Mouse (Mus musculus): ENCODE data around the gene Gm42791.

Gm42791 gene

GRCm38 (mm10) chr5:148890237-148890636 is 104.7 kb downstream of the Gm42791 start:
- no peak for DNase-seq (ENCODE audit: extremely low read depth, insufficient read length, low spot score)

GRCm38 (mm10) chr5:148888032-148888431 is 106.9 kb downstream of the Gm42791 start:
- DNase-seq (ENCODE audit: extremely low read depth, insufficient read length, low spot score) = no peak

GRCm38 (mm10) chr5:148885821-148886609 is 108.9 kb downstream of the Gm42791 start:
- no peak for DNase-seq (ENCODE audit: extremely low read depth, insufficient read length, low spot score)

GRCm38 (mm10) chr5:148883671-148884070 is 111.3 kb downstream of the Gm42791 start:
- no peak for DNase-seq (ENCODE audit: extremely low read depth, insufficient read length, low spot score)

GRCm38 (mm10) chr5:148879218-148879617 is 115.7 kb downstream of the Gm42791 start:
- DNase-seq (ENCODE audit: extremely low read depth, insufficient read length, low spot score) = no peak

GRCm38 (mm10) chr5:148873116-148873515 is 121.8 kb downstream of the Gm42791 start:
- DNase-seq (ENCODE audit: extremely low read depth, insufficient read length, low spot score) = no peak

GRCm38 (mm10) chr5:148869583-148869982 is 125.4 kb downstream of the Gm42791 start:
- DNase-seq (ENCODE audit: extremely low read depth, insufficient read length, low spot score) = no peak

GRCm38 (mm10) chr5:148867766-148868165 is 127.2 kb downstream of the Gm42791 start:
- DNase-seq (ENCODE audit: extremely low read depth, insufficient read length, low spot score) = no peak

- DNase-seq (ENCODE audit: extremely low read depth, insufficient read length, low spot score) = no peak
Measured at GRCm38 (mm10) chr5:148867171-148867570, 127.8 kb downstream of the Gm42791 start.

- DNase-seq (ENCODE audit: extremely low read depth, insufficient read length, low spot score) = no peak
Measured at GRCm38 (mm10) chr5:148866571-148866970, 128.4 kb downstream of the Gm42791 start.

GRCm38 (mm10) chr5:148863409-148863808 is 131.5 kb downstream of the Gm42791 start:
- no peak for DNase-seq (ENCODE audit: extremely low read depth, insufficient read length, low spot score)

GRCm38 (mm10) chr5:148862853-148863252 is 132.1 kb downstream of the Gm42791 start:
- DNase-seq (ENCODE audit: extremely low read depth, insufficient read length, low spot score) = no peak

- DNase-seq (ENCODE audit: extremely low read depth, insufficient read length, low spot score) = no peak
Measured at GRCm38 (mm10) chr5:148862136-148862535, 132.8 kb downstream of the Gm42791 start.

GRCm38 (mm10) chr5:148857522-148857921 is 137.4 kb downstream of the Gm42791 start:
- no peak for DNase-seq (ENCODE audit: extremely low read depth, insufficient read length, low spot score)

- no peak for DNase-seq (ENCODE audit: extremely low read depth, insufficient read length, low spot score)
Measured at GRCm38 (mm10) chr5:148855047-148855446, 139.9 kb downstream of the Gm42791 start.

- no peak for DNase-seq (ENCODE audit: extremely low read depth, insufficient read length, low spot score)
Measured at GRCm38 (mm10) chr5:148854166-148854565, 140.8 kb downstream of the Gm42791 start.

- peak; percentile 70 for DNase-seq (ENCODE audit: extremely low read depth, insufficient read length, low spot score)
Measured at GRCm38 (mm10) chr5:148849516-148849915, 145.4 kb downstream of the Gm42791 start.

- no peak for DNase-seq (ENCODE audit: extremely low read depth, insufficient read length, low spot score)
Measured at GRCm38 (mm10) chr5:148847032-148847431, 147.9 kb downstream of the Gm42791 start.
